ENCODE assay signal across 8 mouse cellular contexts in the genomic region with DNA sequence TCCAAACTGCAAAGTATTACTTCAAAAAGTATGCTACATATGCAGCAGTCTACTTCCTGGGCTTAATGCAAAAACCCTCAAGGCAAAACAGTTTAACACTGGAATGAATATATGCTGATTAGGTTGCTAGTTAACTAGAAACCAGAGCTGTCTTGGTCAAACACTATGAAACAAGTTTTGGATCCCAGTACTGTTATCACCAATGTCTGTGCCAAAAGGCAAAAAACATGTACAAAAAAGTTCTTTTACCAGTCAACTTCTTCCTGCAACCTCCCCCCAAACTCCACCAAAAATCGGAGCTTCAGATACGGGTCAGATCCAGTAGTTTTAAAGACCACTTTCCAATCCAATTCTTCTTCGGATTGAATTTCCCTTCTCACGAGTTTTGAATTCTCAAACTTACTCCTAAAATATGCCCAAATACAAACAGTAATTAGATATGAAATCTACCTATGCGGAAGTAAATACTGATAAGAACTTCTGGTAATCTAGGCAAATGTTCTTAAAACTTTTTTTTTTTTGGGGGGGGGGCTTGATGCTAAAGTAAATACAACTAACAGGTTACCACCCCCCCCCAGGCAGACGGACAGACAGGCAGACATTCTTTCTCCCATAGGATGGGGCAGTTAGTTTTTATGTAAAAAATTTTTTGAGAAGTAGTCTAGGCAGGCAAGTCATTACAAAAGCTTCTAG. TPM values are rescaled to one million over a fixed set of nuclear protein-coding genes. Genes with fewer than 3 reads are reported as not detected.
A peak's percentile ranks its signal among the peaks of the same experiment; 100 is the strongest.
DNase-seq lines count a peak whose midpoint lies in the region; ATAC-seq and TF ChIP-seq lines count a peak whose summit lies in the region.

No protein-coding gene starts in this region.

- peaks cover 3% of the 10 kb centered on the region; the same call in 1 of the 2 replicates for H3K4me1 ChIP-seq in lung, adult 2 months (ENCODE audit: control insufficient read depth, insufficient read depth, low read length)
- H3K4me1 ChIP-seq in embryonic facial prominence, embryonic 13.5 days: peaks cover 12% of the 10 kb centered on the region
- no peaks in the 10 kb centered on the region for H3K4me1 ChIP-seq in intestine, embryonic 15.5 days (replicated peaks)
- H3K4me1 ChIP-seq in neural tube, embryonic 12.5 days: peaks cover 16% of the 10 kb centered on the region

- no peak for ATAC-seq in embryonic facial prominence, embryonic 13.5 days (ENCODE audit: insufficient number of reproducible peaks, insufficient read depth, low FRiP score, low TSS enrichment, low read depth)
- no peak for ATAC-seq in intestine, embryonic 15.5 days
- ATAC-seq in neural tube, embryonic 12.5 days (ENCODE audit: low FRiP score, low read depth): no peak

- H3K9ac ChIP-seq in embryonic facial prominence, embryonic 13.5 days: peak overlapping the region; percentile 100
- peak overlapping the region; percentile 99 for H3K9ac ChIP-seq in intestine, embryonic 15.5 days
- H3K9ac ChIP-seq in neural tube, embryonic 12.5 days: peak overlapping the region; percentile 99

- H3K9me3 ChIP-seq in embryonic facial prominence, embryonic 13.5 days: no peaks in the 10 kb centered on the region
- no peaks in the 10 kb centered on the region for H3K9me3 ChIP-seq in intestine, embryonic 15.5 days
- no peaks in the 10 kb centered on the region for H3K9me3 ChIP-seq in neural tube, embryonic 12.5 days

- H3K27me3 ChIP-seq in embryonic facial prominence, embryonic 13.5 days: no peaks in the 10 kb centered on the region
- H3K27me3 ChIP-seq in intestine, embryonic 15.5 days (replicated peaks): no peaks in the 10 kb centered on the region
- no peaks in the 10 kb centered on the region for H3K27me3 ChIP-seq in neural tube, embryonic 12.5 days (replicated peaks)

- no peak for DNase-seq in lung, adult 2 months
- no peak for DNase-seq in lung, postnatal 25 days (ENCODE audit: low spot score)
- no peak for DNase-seq in frontal cortex, adult 2 months (ENCODE audit: extremely low spot score in 1 of 2, low spot score in 1 of 2)
- DNase-seq in cerebellum, adult 9-11 months: no peak
- no peak for DNase-seq in urinary bladder, postnatal 14 days (ENCODE audit: low spot score)

- peaks cover 19% of the 10 kb centered on the region for H3K36me3 ChIP-seq in embryonic facial prominence, embryonic 13.5 days
- H3K36me3 ChIP-seq in intestine, embryonic 15.5 days: 0 out of 2 replicates have a peak, but pooled peaks cover 7% of the 10 kb centered on the region
- peaks cover 12% of the 10 kb centered on the region for H3K36me3 ChIP-seq in neural tube, embryonic 12.5 days

- peak overlapping the region; percentile 63 for H3K4me2 ChIP-seq in embryonic facial prominence, embryonic 13.5 days
- peak overlapping the region; percentile 72 for H3K4me2 ChIP-seq in intestine, embryonic 15.5 days (replicated peaks)
- H3K4me2 ChIP-seq in neural tube, embryonic 12.5 days (replicated peaks): peak overlapping the region; percentile 67

- 4% methylated on average over 6 of the region's 6 CpGs for WGBS in lung, adult 2 months
- WGBS in embryonic facial prominence, embryonic 13.5 days: 15% methylated on average over 6 of the region's 6 CpGs
- WGBS in intestine, embryonic 15.5 days: 13% methylated on average over 6 of the region's 6 CpGs
- 33% methylated on average over 6 of the region's 6 CpGs for WGBS in neural tube, embryonic 12.5 days

- peak overlapping the region; percentile 86 for H3K4me3 ChIP-seq in lung, adult 2 months (replicated peaks; ENCODE audit: extremely low read depth, low read depth, low read length)
- peak overlapping the region; percentile 94 for H3K4me3 ChIP-seq in embryonic facial prominence, embryonic 13.5 days
- peak overlapping the region; percentile 94 for H3K4me3 ChIP-seq in intestine, embryonic 15.5 days (replicated peaks)
- H3K4me3 ChIP-seq in neural tube, embryonic 12.5 days: peak overlapping the region; percentile 94

- no peak for TF ChIP-seq POLR2A in lung, adult 2 months (IDR thresholded peaks at IDR 0.05; ENCODE audit: borderline replicate concordance, extremely low read depth, low read depth, low read length)

- TF ChIP-seq CTCF in lung, adult 2 months (IDR thresholded peaks at IDR 0.05; ENCODE audit: insufficient read depth, low read length): no peak

- H3K27ac ChIP-seq in embryonic facial prominence, embryonic 13.5 days: peak overlapping the region; percentile 98
- H3K27ac ChIP-seq in intestine, embryonic 15.5 days: peak overlapping the region; percentile 100
- H3K27ac ChIP-seq in neural tube, embryonic 12.5 days: no peak overlapping the region

RNA-seq across cellular contexts. Expression of a gene that starts 1.2 kb away (rescaled TPM):
- 13.7 and 19.9 TPM in 2 replicates for polyA plus RNA-seq in lung, adult 2 months (2012; rRNA removed)
- polyA plus RNA-seq in embryonic facial prominence, embryonic 13.5 days (2015; fragmentation: Nextera tagmentation; extraction: Ambion mirVana): 48.3 and 50.4 TPM in 2 replicates
- 31.1 and 32.2 TPM in 2 replicates for polyA plus RNA-seq in intestine, embryonic 15.5 days (2015; fragmentation: Nextera tagmentation; extraction: Ambion mirVana)
- 36.0 and 39.1 TPM in 2 replicates for polyA plus RNA-seq in neural tube, embryonic 12.5 days (2016; fragmentation: Nextera tagmentation; extraction: Ambion mirVana)
- 33.6 and 35.3 TPM in 2 replicates for polyA plus RNA-seq in frontal cortex, adult 2 months (2012; rRNA removed)
